Mouse (Mus musculus) midbrain, embryonic 11.5 days (tissue): ENCODE data around the gene Akap8l. TPM values are rescaled to one million over a fixed set of nuclear protein-coding genes. Genes with fewer than 3 reads are reported as not detected.

Source experiments
- ATAC-seq: fragments of 200-750 bp; cut with Nextera tagmentation; 2 replicates; pipeline ENCODE4 v1.8.0; 2017; ENCODE audit warnings: moderate TSS enrichment, moderate library complexity; ENCODE audit not compliant: low FRiP score
- DNase-seq: peaks from one replicate; pipeline ENCODE4 v3.0.0; 2015; ENCODE audit warnings: low spot score; ENCODE audit errors: missing footprints
- H3K27ac ChIP-seq: fragments of 300-500 bp; sonication (generic); 2 replicates; pipeline ENCODE4 v1.5.1; 2014; ENCODE audit warnings: low read depth, low read length
- H3K27me3 ChIP-seq: fragments of 300-500 bp; sonication (generic); 2 replicates; pipeline ENCODE4 v1.6.1; 2014; ENCODE audit warnings: mild to moderate bottlenecking, low read length, moderate library complexity, mixed read lengths; ENCODE audit not compliant: control insufficient read depth, insufficient read depth
- H3K36me3 ChIP-seq: fragments of 300-500 bp; sonication (generic); 2 replicates; pipeline ENCODE4 v1.6.1; 2014; ENCODE audit warnings: mild to moderate bottlenecking, low read length, moderate library complexity, mixed read lengths; ENCODE audit not compliant: control insufficient read depth, insufficient read depth
- H3K4me1 ChIP-seq: fragments of 300-500 bp; sonication (generic); 2 replicates; pipeline ENCODE4 v1.6.1; 2014; ENCODE audit warnings: low read length; ENCODE audit not compliant: control insufficient read depth, insufficient read depth
- H3K4me2 ChIP-seq: fragments of 300-500 bp; sonication (generic); 2 replicates; pipeline ENCODE4 v1.6.1; 2014; ENCODE audit warnings: mild to moderate bottlenecking, moderate library complexity
- H3K4me3 ChIP-seq: fragments of 300-500 bp; sonication (generic); 2 replicates; pipeline ENCODE4 v1.5.1; 2014; ENCODE audit warnings: low read depth, low read length
- H3K9ac ChIP-seq: fragments of 300-500 bp; sonication (generic); 2 replicates; pipeline ENCODE4 v1.6.1; 2014; ENCODE audit warnings: low read length
- H3K9me3 ChIP-seq: fragments of 300-500 bp; sonication (generic); 2 replicates; pipeline ENCODE4 v1.6.1; 2016; ENCODE audit warnings: low read length; ENCODE audit not compliant: control insufficient read depth
- WGBS: fragments of 180-500 bp; shearing (Covaris S2); extraction: QIAGEN DNeasy Blood & Tissue Kit; methylation state at CpG from one replicate; pipeline ENCODE4 v1.1.7; 2014; 5-methylcytosine and 5-hydroxymethylcytosine counted together
- microRNA-seq: library from miRNA; unstranded; fragments of <30 nt; microRNA quantifications from one replicate; pipeline ENCODE4, GENCODE M21; 2017
- polyA plus RNA-seq: library from polyadenylated mRNA; unstranded; fragments of >200 nt; fragmentation: Nextera tagmentation; extraction: Ambion mirVana; gene quantifications from 2 replicates; pipeline ENCODE4 v1.2.1, GENCODE M21; 2014

Gene Akap8l
- polyA plus RNA-seq, 1 experiment from 2014 or later, result 67.1 TPM

- no peak for ATAC-seq
- no peaks in the 10 kb centered on the region for H3K4me1 ChIP-seq
- no peaks in the 10 kb centered on the region for H3K36me3 ChIP-seq
- no peak for DNase-seq
- no peak overlapping the region for H3K4me3 ChIP-seq
- H3K4me2 ChIP-seq, result no peak overlapping the region
- no peaks in the 10 kb centered on the region for H3K9me3 ChIP-seq
- no peak overlapping the region for H3K27ac ChIP-seq
- H3K9ac ChIP-seq, result no peak overlapping the region
- 90% methylated on average over 3 of the region's 3 CpGs for WGBS
- no peaks in the 10 kb centered on the region for H3K27me3 ChIP-seq
Observed at GRCm38 (mm10) chr17:32275568-32275967, 74.8 kb downstream of the Akap8l start.

Small RNA genes lying within 50 kb of the gene (microRNA-seq; reads per million reads assigned to microRNA genes)
- gene Gm22201, result not detected

Other genes starting within 250 kb of the Akap8l start
- gene Notch3, start 183.8 kb downstream of the Akap8l start, polyA plus RNA-seq, result 21.4 and 21.9 TPM in 2 replicates
- gene Ephx3, start 161.1 kb downstream of the Akap8l start, polyA plus RNA-seq, result 0.07 and 0.12 TPM in 2 replicates
- 82.8 and 97.9 TPM in 2 replicates for gene Brd4, start 65.9 kb downstream of the Akap8l start, polyA plus RNA-seq
- gene Akap8, start 29.4 kb downstream of the Akap8l start, polyA plus RNA-seq, result 53.0 and 55.4 TPM in 2 replicates
- gene Wiz, start 38.8 kb upstream of the Akap8l start, polyA plus RNA-seq, result 33.7 and 36.9 TPM in 2 replicates
- 0.52 and 0.70 TPM in 2 replicates for gene Rasal3, start 53.0 kb upstream of the Akap8l start, polyA plus RNA-seq
- gene Pglyrp2, start 73.6 kb upstream of the Akap8l start, polyA plus RNA-seq, result not detected in 2 replicates
- 0.26 and 0.42 TPM in 2 replicates for gene Cyp4f39, start 102.1 kb upstream of the Akap8l start, polyA plus RNA-seq
- gene Cyp4f17, start 155.4 kb upstream of the Akap8l start, polyA plus RNA-seq, result 4.4 and 4.8 TPM in 2 replicates
- gene Cyp4f16, start 186.0 kb upstream of the Akap8l start, polyA plus RNA-seq, result 8.3 and 11.0 TPM in 2 replicates